Comparison of ENCODE assay signal across 8 mouse cellular contexts in genomic region chr13:30235056-30235750, GRCm38 (mm10).
A peak's percentile ranks its signal among the peaks of the same experiment; 100 is the strongest.
DNase-seq lines count a peak whose midpoint lies in the region; ATAC-seq and TF ChIP-seq lines count a peak whose summit lies in the region.

No protein-coding gene starts in this region.

- WGBS in limb, embryonic 12.5 days, result 50% methylated on average over 11 of the region's 11 CpGs
- 78% methylated on average over 11 of the region's 11 CpGs for WGBS in limb, embryonic 10.5 days
- 75% methylated on average over 11 of the region's 11 CpGs for WGBS in intestine, postnatal 0 days

- no peaks in the 10 kb centered on the region for H3K27me3 ChIP-seq in limb, embryonic 12.5 days
- H3K27me3 ChIP-seq in limb, embryonic 10.5 days (ENCODE audit: low read depth, poor library complexity, severe bottlenecking), result no peaks in the 10 kb centered on the region
- no peaks in the 10 kb centered on the region for H3K27me3 ChIP-seq in intestine, postnatal 0 days (replicated peaks; ENCODE audit: control insufficient read depth, insufficient read depth, low read length)

- peak; percentile 71; the same call in 1 of the 2 replicates for ATAC-seq in limb, embryonic 12.5 days (ENCODE audit: insufficient number of reproducible peaks, insufficient read depth, low FRiP score, low TSS enrichment, low read depth)
- no peak for ATAC-seq in intestine, postnatal 0 days

- H3K27ac ChIP-seq in limb, embryonic 12.5 days, result peak overlapping the region; percentile 70; the same call in 1 of the 2 replicates
- no peak overlapping the region for H3K27ac ChIP-seq in limb, embryonic 10.5 days
- peak overlapping the region; percentile 60 for H3K27ac ChIP-seq in embryonic fibroblast, embryonic 13.5 days (ENCODE audit: insufficient read depth, low read length)
- no peak overlapping the region for H3K27ac ChIP-seq in intestine, postnatal 0 days (ENCODE audit: low read depth, low read length)

- H3K4me3 ChIP-seq in limb, embryonic 12.5 days (replicated peaks), result no peak overlapping the region
- H3K4me3 ChIP-seq in limb, embryonic 10.5 days, result no peak overlapping the region
- no peak overlapping the region for H3K4me3 ChIP-seq in embryonic fibroblast, embryonic 13.5 days (ENCODE audit: insufficient read depth, low read length)
- no peak overlapping the region for H3K4me3 ChIP-seq in intestine, postnatal 0 days (ENCODE audit: low read depth, low read length)

- no peak overlapping the region for H3K9ac ChIP-seq in limb, embryonic 12.5 days (replicated peaks)
- no peak overlapping the region for H3K9ac ChIP-seq in intestine, postnatal 0 days (ENCODE audit: low read depth, low read length)

- no peaks in the 10 kb centered on the region for H3K9me3 ChIP-seq in limb, embryonic 12.5 days
- H3K9me3 ChIP-seq in limb, embryonic 10.5 days (replicated peaks), result no peaks in the 10 kb centered on the region
- H3K9me3 ChIP-seq in intestine, postnatal 0 days (ENCODE audit: control insufficient read depth), result no peaks in the 10 kb centered on the region

- H3K36me3 ChIP-seq in limb, embryonic 12.5 days, result no peaks in the 10 kb centered on the region
- H3K36me3 ChIP-seq in limb, embryonic 10.5 days, result no peaks in the 10 kb centered on the region
- H3K36me3 ChIP-seq in intestine, postnatal 0 days (ENCODE audit: control insufficient read depth, insufficient read depth), result peaks cover 4% of the 10 kb centered on the region; the same call in 1 of the 2 replicates

- no peak for TF ChIP-seq CTCF in embryonic fibroblast, embryonic 13.5 days (IDR thresholded peaks at IDR 0.05; ENCODE audit: borderline replicate concordance, insufficient read depth, low read length)
- no peak for TF ChIP-seq CTCF in intestine, postnatal 0 days (IDR thresholded peaks at IDR 0.05; ENCODE audit: low read depth)

- peak; percentile 40 for DNase-seq in adrenal gland, postnatal 10 days
- no peak for DNase-seq in adrenal gland, adult 18-20 months (ENCODE audit: low spot score in 2 of 2)
- DNase-seq in limb, embryonic 10.5 days (ENCODE audit: low spot score), result no peak
- peak; percentile 18 to 58 for DNase-seq in kidney, postnatal 36 days
- no peak for DNase-seq in embryo, embryonic 10 days (ENCODE audit: low spot score)

- H3K4me1 ChIP-seq in limb, embryonic 12.5 days (replicated peaks), result peaks cover 10% of the 10 kb centered on the region
- H3K4me1 ChIP-seq in limb, embryonic 10.5 days, result peaks cover 5% of the 10 kb centered on the region; the same call in 1 of the 2 replicates
- peaks cover 4% of the 10 kb centered on the region; the same call in 1 of the 2 replicates for H3K4me1 ChIP-seq in embryonic fibroblast, embryonic 13.5 days (ENCODE audit: control insufficient read depth, insufficient read depth, low read length)
- H3K4me1 ChIP-seq in intestine, postnatal 0 days (replicated peaks; ENCODE audit: control insufficient read depth, insufficient read depth, low read length), result no peaks in the 10 kb centered on the region

- no peak for TF ChIP-seq POLR2A in embryonic fibroblast, embryonic 13.5 days (IDR thresholded peaks at IDR 0.05; ENCODE audit: low read depth, low read length)

- H3K4me2 ChIP-seq in limb, embryonic 12.5 days, result peak overlapping the region; percentile 8
- no peak overlapping the region for H3K4me2 ChIP-seq in intestine, postnatal 0 days (replicated peaks; ENCODE audit: low read depth)

Comparison
In these comparisons a context has a peak if more than half of its experiments do, and no peak if none do; other contexts are left out.
1. DNase-seq: peak in adrenal gland, postnatal 10 days (single experiment) and kidney, postnatal 36 days (2 of 2); none in adrenal gland, adult 18-20 months (0 of 2), limb, embryonic 10.5 days (single experiment) and embryo, embryonic 10 days (single experiment).
2. H3K27ac ChIP-seq: peak in limb, embryonic 12.5 days (single experiment) and embryonic fibroblast, embryonic 13.5 days (single experiment); none in limb, embryonic 10.5 days (single experiment) and intestine, postnatal 0 days (single experiment).